In the genomic region with DNA sequence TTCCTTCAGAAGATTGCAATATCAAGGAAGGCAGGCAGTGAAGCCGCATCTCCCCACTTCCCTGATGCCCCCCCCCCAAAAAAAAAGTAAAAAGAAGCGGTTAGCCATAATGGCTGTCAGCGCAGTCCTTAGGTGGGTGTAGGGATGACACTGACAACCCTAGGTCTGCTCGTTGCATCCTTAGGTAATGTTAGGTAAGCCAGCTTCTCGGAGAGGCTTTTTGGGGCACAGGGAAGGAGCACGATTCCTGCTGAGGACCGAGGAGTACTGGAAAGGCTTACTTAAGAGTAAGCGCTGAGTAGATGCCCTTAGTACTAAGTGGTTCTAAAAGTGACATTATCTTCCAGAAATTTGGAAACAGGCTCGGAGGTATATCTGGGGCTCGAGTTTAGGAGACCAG, we compare ENCODE assay signal across 23 mouse cellular contexts. TPM values are rescaled to one million over a fixed set of nuclear protein-coding genes. Genes with fewer than 3 reads are reported as not detected.
A peak's percentile ranks its signal among the peaks of the same experiment; 100 is the strongest.
DNase-seq lines count a peak whose midpoint lies in the region; ATAC-seq and TF ChIP-seq lines count a peak whose summit lies in the region.
"Had no signal": no experiment of that assay in that cellular context is flagged by ENCODE, and none has a peak within 500 bp of the region (broad histone marks: within the 10 kb centered on the region; RNA-seq: fewer than 3 reads in every experiment).

No protein-coding gene starts in this region.

- WGBS in lung, postnatal 0 days, result 82% methylated on average over 10 of the region's 10 CpGs
- WGBS in kidney, adult 2 months, result 92% methylated on average over 10 of the region's 10 CpGs

- no peaks in the 10 kb centered on the region for H3K9me3 ChIP-seq in lung, postnatal 0 days (ENCODE audit: low read length)
- H3K9me3 ChIP-seq: embryonic facial prominence, embryonic 10.5 days; embryonic facial prominence, embryonic 12.5 days; forebrain, embryonic 13.5 days; forebrain, embryonic 15.5 days had no signal

- no peak overlapping the region for H3K9ac ChIP-seq in lung, postnatal 0 days (replicated peaks; ENCODE audit: low read depth)
- H3K9ac ChIP-seq: embryonic facial prominence, embryonic 12.5 days; forebrain, embryonic 13.5 days; forebrain, embryonic 15.5 days; forebrain, postnatal 0 days had no signal

- no peaks in the 10 kb centered on the region for H3K36me3 ChIP-seq in lung, postnatal 0 days (ENCODE audit: insufficient read depth, low read length)
- H3K36me3 ChIP-seq in kidney, adult 2 months (ENCODE audit: control insufficient read depth, insufficient read depth, low read length), result no peaks in the 10 kb centered on the region
- H3K36me3 ChIP-seq: embryonic facial prominence, embryonic 10.5 days; embryonic facial prominence, embryonic 12.5 days; forebrain, embryonic 15.5 days; G1E had no signal

- TF ChIP-seq CTCF in layer of hippocampus, adult 2 months (conservative IDR thresholded peaks at IDR 0.05), result no peak
- no peak for TF ChIP-seq CTCF in lung, postnatal 0 days (IDR thresholded peaks at IDR 0.05)
- no peak for TF ChIP-seq CTCF in kidney, adult 2 months (conservative IDR thresholded peaks at IDR 0.05; ENCODE audit: insufficient read depth, insufficient read length, low read depth, low read length)

- no peak overlapping the region for H3K4me3 ChIP-seq in layer of hippocampus, adult 2 months
- H3K4me3 ChIP-seq in lung, postnatal 0 days (ENCODE audit: low read depth, low read length), result no peak overlapping the region
- H3K4me3 ChIP-seq in kidney, adult 2 months (ENCODE audit: insufficient read depth, low read depth, low read length), result no peak overlapping the region
- H3K4me3 ChIP-seq: embryonic facial prominence, embryonic 10.5 days; embryonic facial prominence, embryonic 12.5 days; forebrain, embryonic 13.5 days; forebrain, embryonic 15.5 days had no signal

- H3K4me2 ChIP-seq in lung, postnatal 0 days (replicated peaks; ENCODE audit: low read depth, low read length), result no peak overlapping the region
- H3K4me2 ChIP-seq: embryonic facial prominence, embryonic 12.5 days; forebrain, embryonic 13.5 days; forebrain, embryonic 15.5 days had no signal

- TF ChIP-seq POLR2A in kidney, adult 2 months (IDR thresholded peaks at IDR 0.05; ENCODE audit: low read depth, low read length), result no peak

- no peaks in the 10 kb centered on the region for H3K4me1 ChIP-seq in lung, postnatal 0 days (ENCODE audit: insufficient read depth, low read depth, low read length)
- 0 out of 2 replicates have a peak, but pooled peaks cover 3% of the 10 kb centered on the region for H3K4me1 ChIP-seq in kidney, adult 2 months (ENCODE audit: control insufficient read depth, insufficient read depth, low read length)
- H3K4me1 ChIP-seq: embryonic facial prominence, embryonic 10.5 days; embryonic facial prominence, embryonic 12.5 days; forebrain, embryonic 13.5 days; forebrain, embryonic 15.5 days had no signal

- TF ChIP-seq EP300 in lung, postnatal 0 days (IDR thresholded peaks at IDR 0.05), result no peak

- no peak for ATAC-seq in lung, postnatal 0 days
- ATAC-seq: activated CD4-positive, CD25-positive, alpha-beta regulatory T cell, adult 4 months; CD4-positive, CD25-positive, alpha-beta regulatory T cell, adult 4 months; forebrain, embryonic 13.5 days; forebrain, embryonic 15.5 days; forebrain, postnatal 0 days; Patski had no signal

- H3K27ac ChIP-seq in layer of hippocampus, adult 2 months, result peak overlapping the region; percentile 86; the same call in 1 of the 2 replicates
- no peak overlapping the region for H3K27ac ChIP-seq in lung, postnatal 0 days (ENCODE audit: low read length)
- H3K27ac ChIP-seq in kidney, adult 2 months (ENCODE audit: insufficient read depth, low read depth, low read length), result no peak overlapping the region
- H3K27ac ChIP-seq: embryonic facial prominence, embryonic 10.5 days; embryonic facial prominence, embryonic 12.5 days; forebrain, embryonic 13.5 days; forebrain, embryonic 15.5 days had no signal

- H3K27me3 ChIP-seq in lung, postnatal 0 days (replicated peaks; ENCODE audit: insufficient read depth, low read length), result no peaks in the 10 kb centered on the region
- no peaks in the 10 kb centered on the region for H3K27me3 ChIP-seq in kidney, adult 2 months (replicated peaks; ENCODE audit: control insufficient read depth, insufficient read depth, low read length)
- H3K27me3 ChIP-seq: CH12.LX; embryonic facial prominence, embryonic 12.5 days; forebrain, embryonic 13.5 days; forebrain, embryonic 15.5 days; Patski had no signal

- DNase-seq in layer of hippocampus, adult 2 months (ENCODE audit: low spot score in 2 of 2), result no peak
- DNase-seq in layer of hippocampus, adult 11-12 months (ENCODE audit: low spot score), result no peak
- peak; percentile 54 for DNase-seq in ES-CJ7 (ENCODE audit: low read depth, low spot score)
- peak; percentile 72 for DNase-seq in R1 (ENCODE audit: low read depth, low spot score)
- DNase-seq in lung, postnatal 0 days (ENCODE audit: low spot score), result no peak
- DNase-seq in kidney, adult 2 months, result no peak
- no peak for DNase-seq in cerebellum, postnatal 36 days
- DNase-seq: adrenal gland, adult 8-10 months; B cell, adult 2 months; cerebellum, adult 11-12 months; cerebellum, adult 2 months; cerebellum, adult 9-11 months; cerebellum, postnatal 14 days; forebrain, postnatal 0 days had no signal

RNA-seq across cellular contexts. Expression of gene Erc2, which starts 52.3 kb away (rescaled TPM):
- 100 to 1,000 TPM; 236 to 244 TPM for total RNA-seq in layer of hippocampus, adult 2 months (2021)
- 1.9 and 2.2 TPM in 2 replicates for polyA plus RNA-seq in lung, postnatal 0 days (2015; fragmentation: Nextera tagmentation; extraction: Ambion mirVana)
- 6.2 and 6.9 TPM in 2 replicates for polyA plus RNA-seq in kidney, adult 2 months (2012; rRNA removed)
- total RNA-seq: CH12.LX had no signal
- polyA plus RNA-seq: G1E had no signal

Comparison
In these comparisons a context has a peak if more than half of its experiments do, and no peak if none do; other contexts are left out.
1. DNase-seq: peak in ES-CJ7 (single experiment) and R1 (single experiment); none in layer of hippocampus, adult 2 months (0 of 2), layer of hippocampus, adult 11-12 months (single experiment), lung, postnatal 0 days (single experiment), kidney, adult 2 months (single experiment) and cerebellum, postnatal 36 days (0 of 2).